Mouse (Mus musculus): ENCODE results near the gene Apoa2.
A peak's percentile ranks its signal among the peaks of the same experiment; 100 is the strongest.

Apoa2 gene

GRCm38 (mm10) chr1:171262594-171263130, 37.8 kb downstream of the Apoa2 start:
- DNase-seq: peak; percentile 86

GRCm38 (mm10) chr1:171263185-171263611, 38.3 kb downstream of the Apoa2 start:
- peak; percentile 83 for DNase-seq

GRCm38 (mm10) chr1:171263666-171264461, 39.0 kb downstream of the Apoa2 start:
- DNase-seq: peak; percentile 52

DNA sequence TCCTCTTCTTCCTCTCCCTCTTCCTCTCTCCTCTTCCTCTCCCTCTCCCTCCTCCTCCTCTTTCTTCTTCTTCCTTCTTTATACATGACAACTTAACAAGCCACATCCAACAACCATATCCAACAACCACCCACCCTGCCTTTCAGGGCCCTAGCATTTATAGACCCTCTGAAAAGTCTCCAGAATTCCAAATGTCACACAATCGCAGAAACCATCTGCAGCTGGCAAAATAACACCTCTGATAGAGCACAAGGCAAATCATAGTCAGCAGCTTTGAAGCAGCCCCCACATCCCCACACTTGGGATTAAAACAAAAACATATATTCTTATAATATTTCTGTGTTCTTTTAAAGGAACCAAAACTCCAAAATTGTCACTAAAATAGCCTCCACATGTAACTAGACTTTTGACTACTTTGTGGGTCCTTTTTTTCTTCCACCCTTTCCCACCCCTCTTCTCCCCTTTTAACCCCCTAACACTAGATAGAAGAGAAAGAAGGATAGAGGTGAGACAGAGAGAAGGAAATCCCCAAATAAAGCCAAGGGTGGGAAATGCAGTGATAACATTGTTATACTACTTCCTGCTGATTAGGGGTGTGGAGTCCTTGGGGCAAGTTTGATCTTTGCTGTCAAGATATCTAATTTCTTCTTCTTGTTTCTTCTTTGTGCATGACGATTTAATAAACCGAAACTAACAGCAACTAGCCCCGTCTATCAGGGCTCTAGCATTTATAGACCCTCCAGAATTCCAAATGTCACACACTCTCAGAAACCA, 41.3 kb downstream of the Apoa2 start:
- no peak for DNase-seq

GRCm38 (mm10) chr1:171268341-171268740, 43.5 kb downstream of the Apoa2 start:
- DNase-seq: no peak

- peak; percentile 99 for DNase-seq
Observed at GRCm38 (mm10) chr1:171269848-171270572, 45.2 kb downstream of the Apoa2 start, which contains the start of gene B4galt3. Gene B4galt3, plus strand, starts transcription at chr1:171270328.

DNA sequence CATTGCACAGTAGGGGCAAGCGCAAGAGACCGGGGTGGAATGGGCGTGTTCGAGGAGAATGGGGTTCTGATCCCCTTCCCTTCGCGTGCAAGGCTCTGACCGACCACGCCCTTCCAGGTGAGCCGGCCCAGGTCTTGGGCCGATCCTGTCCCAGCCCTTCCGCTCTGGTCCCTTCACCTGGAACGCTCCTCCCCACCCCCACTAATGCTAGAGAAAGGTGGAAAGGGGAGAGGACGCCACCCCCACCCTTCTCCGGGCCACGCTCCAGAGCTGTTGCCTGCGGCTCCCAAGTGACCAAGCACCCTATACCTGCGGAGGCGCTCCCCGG, 45.7 kb downstream of the Apoa2 start:
- DNase-seq: peak; percentile 82

GRCm38 (mm10) chr1:171271196-171271595, 46.3 kb downstream of the Apoa2 start:
- DNase-seq: no peak

DNA sequence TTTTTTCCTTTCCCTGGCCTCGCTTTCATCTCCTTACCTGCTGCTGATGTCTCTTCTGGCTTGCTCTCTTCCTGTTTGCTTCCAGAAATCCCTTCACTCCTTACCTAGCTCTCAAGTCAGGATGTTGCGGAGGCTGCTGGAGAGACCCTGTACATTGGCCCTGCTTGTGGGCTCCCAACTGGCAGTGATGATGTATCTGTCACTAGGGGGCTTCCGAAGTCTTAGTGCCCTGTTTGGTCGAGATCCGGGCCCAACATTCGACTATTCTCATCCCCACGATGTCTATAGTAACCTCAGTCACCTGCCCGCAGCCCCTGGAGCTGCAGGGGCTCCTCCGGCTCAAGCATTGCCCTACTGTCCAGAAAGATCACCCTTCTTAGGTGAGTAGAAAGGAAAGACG, 46.8 kb downstream of the Apoa2 start:
- no peak for DNase-seq

DNA sequence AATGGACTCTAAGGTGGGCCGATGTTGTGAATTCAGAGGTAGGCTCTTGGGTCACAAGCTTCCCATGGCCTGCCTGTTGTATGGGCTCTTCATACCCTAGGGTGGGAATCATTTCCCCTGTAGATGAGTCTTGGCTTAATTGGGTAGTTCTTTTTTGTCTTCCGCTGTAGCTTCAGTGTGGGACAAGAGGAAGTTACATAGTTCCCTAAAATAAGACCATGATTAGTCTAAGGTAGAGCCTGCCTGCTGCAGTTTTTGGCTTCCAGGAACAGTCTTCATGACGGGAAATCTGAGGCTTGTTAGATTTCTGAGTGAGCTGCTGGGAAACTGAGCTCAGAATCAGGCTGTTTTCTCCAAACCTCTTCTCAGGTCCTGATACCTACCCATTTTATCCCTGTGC, 47.2 kb downstream of the Apoa2 start:
- DNase-seq: no peak

GRCm38 (mm10) chr1:171274171-171274570, 49.3 kb downstream of the Apoa2 start:
- DNase-seq: no peak

- DNase-seq: no peak
Observed at GRCm38 (mm10) chr1:171275144-171275734, 50.4 kb downstream of the Apoa2 start.
